Mouse (Mus musculus) embryonic facial prominence, embryonic 10.5 days (tissue): ENCODE measurements around the gene Baiap2. TPM values are rescaled to one million over a fixed set of nuclear protein-coding genes. Genes with fewer than 3 reads are reported as not detected.

Experiments used
- DNase-seq: peaks from one replicate; pipeline ENCODE4 v3.0.0-alpha.2; 2017; ENCODE audit warnings: low spot score
- H3K27ac ChIP-seq: fragments of 300-500 bp; sonication (generic); replicated peaks from 2 replicates; pipeline ENCODE4 v1.5.1; 2016; ENCODE audit warnings: mild to moderate bottlenecking
- H3K27me3 ChIP-seq: fragments of 300-500 bp; sonication (generic); replicated peaks from 2 replicates; pipeline ENCODE4 v1.6.1; 2016; ENCODE audit warnings: low read depth, mild to moderate bottlenecking; ENCODE audit not compliant: poor library complexity, severe bottlenecking
- H3K36me3 ChIP-seq: fragments of 300-500 bp; sonication (generic); replicated peaks from 2 replicates; pipeline ENCODE4 v1.6.1; 2016; ENCODE audit warnings: mild to moderate bottlenecking, moderate library complexity
- H3K4me1 ChIP-seq: fragments of 300-500 bp; sonication (generic); 2 replicates; pipeline ENCODE4 v1.6.1; 2016
- H3K4me3 ChIP-seq: fragments of 300-500 bp; sonication (generic); 2 replicates; pipeline ENCODE4 v1.5.1; 2016; ENCODE audit warnings: mild to moderate bottlenecking, moderate library complexity
- H3K9me3 ChIP-seq: fragments of 300-500 bp; sonication (generic); 2 replicates; pipeline ENCODE4 v1.6.1; 2016; ENCODE audit warnings: mild to moderate bottlenecking
- WGBS: fragments of 180-500 bp; shearing (Covaris S2); methylation state at CpG from one replicate; pipeline ENCODE4 v1.1.7; 2016; 5-methylcytosine and 5-hydroxymethylcytosine counted together
- polyA plus RNA-seq: library from polyadenylated mRNA; unstranded; fragments of >200 nt; fragmentation: Nextera tagmentation; extraction: Ambion mirVana; gene quantifications from 2 replicates; pipeline ENCODE4 v1.2.1, GENCODE M21; 2016

Baiap2 gene
- polyA plus RNA-seq, 1 experiment from 2014 or later, result 11.0 TPM

GRCm38 (mm10) chr11:119967892-119968291, 25.3 kb downstream of the Baiap2 start:
- Histone ChIP-seq H3K4me3 (no peak overlapping the region), H3K9me3 (no peaks in the 10 kb centered on the region), H3K27ac (no peak overlapping the region), H3K27me3 (no peaks in the 10 kb centered on the region), H3K4me1 (peaks cover 44% of the 10 kb centered on the region), H3K36me3 (no peaks in the 10 kb centered on the region; the same call in 1 of the 2 replicates)
- no peak for DNase-seq
- 80% methylated on average over 2 of the region's 2 CpGs for WGBS

GRCm38 (mm10) chr11:119970021-119970851, 27.7 kb downstream of the Baiap2 start:
- Histone ChIP-seq H3K27ac (peak overlapping the region; percentile 1; the same call in 1 of the 2 replicates), H3K4me1 (peaks cover 34% of the 10 kb centered on the region), H3K9me3 (no peaks in the 10 kb centered on the region), H3K36me3 (peaks cover 11% of the 10 kb centered on the region), H3K27me3 (no peaks in the 10 kb centered on the region), H3K4me3 (no peak overlapping the region)
- no peak for DNase-seq
- 70% methylated on average over 12 of the region's 12 CpGs for WGBS

GRCm38 (mm10) chr11:119973789-119974188, 31.2 kb downstream of the Baiap2 start:
- Histone ChIP-seq H3K27ac (no peak overlapping the region), H3K4me3 (no peak overlapping the region), H3K36me3 (peaks cover 11% of the 10 kb centered on the region), H3K9me3 (no peaks in the 10 kb centered on the region), H3K4me1 (peaks cover 21% of the 10 kb centered on the region), H3K27me3 (no peaks in the 10 kb centered on the region)
- 85% methylated on average over 4 of the region's 4 CpGs for WGBS
- DNase-seq, result no peak

GRCm38 (mm10) chr11:119975739-119976501, 33.4 kb downstream of the Baiap2 start:
- H3K4me1 ChIP-seq, result 0 out of 2 replicates have a peak, but pooled peaks cover 6% of the 10 kb centered on the region
- no peaks in the 10 kb centered on the region for H3K27me3 ChIP-seq
- H3K4me3 ChIP-seq, result no peak overlapping the region
- no peak for DNase-seq
- H3K9me3 ChIP-seq, result no peaks in the 10 kb centered on the region
- peaks cover 11% of the 10 kb centered on the region for H3K36me3 ChIP-seq
- 81% methylated on average over 8 of the region's 8 CpGs for WGBS
- H3K27ac ChIP-seq, result no peak overlapping the region

- H3K4me1 ChIP-seq, result peaks cover 12% of the 10 kb centered on the region; the same call in 1 of the 2 replicates
- H3K36me3 ChIP-seq, result peaks cover 32% of the 10 kb centered on the region
- no peaks in the 10 kb centered on the region for H3K27me3 ChIP-seq
- no peak for DNase-seq
- no peaks in the 10 kb centered on the region for H3K9me3 ChIP-seq
- WGBS, result 95% methylated on average over 4 of the region's 4 CpGs
- no peak overlapping the region for H3K4me3 ChIP-seq
- no peak overlapping the region for H3K27ac ChIP-seq
Observed at GRCm38 (mm10) chr11:119978701-119979100, 36.1 kb downstream of the Baiap2 start.

GRCm38 (mm10) chr11:119979596-119980385, 37.2 kb downstream of the Baiap2 start:
- Histone ChIP-seq H3K4me1 (peaks cover 12% of the 10 kb centered on the region; the same call in 1 of the 2 replicates), H3K9me3 (no peaks in the 10 kb centered on the region), H3K27ac (no peak overlapping the region), H3K4me3 (no peak overlapping the region), H3K27me3 (no peaks in the 10 kb centered on the region), H3K36me3 (peaks cover 29% of the 10 kb centered on the region)
- 83% methylated on average over 10 of the region's 10 CpGs for WGBS
- no peak for DNase-seq

- Histone ChIP-seq H3K27ac (0 out of 2 replicates have a peak overlapping the region, but pooled peaks have one; percentile 5), H3K36me3 (peaks cover 41% of the 10 kb centered on the region), H3K9me3 (no peaks in the 10 kb centered on the region), H3K4me3 (no peak overlapping the region), H3K4me1 (peaks cover 12% of the 10 kb centered on the region; the same call in 1 of the 2 replicates), H3K27me3 (no peaks in the 10 kb centered on the region)
- no peak for DNase-seq
- 78% methylated on average over 3 of the region's 3 CpGs for WGBS
Observed at GRCm38 (mm10) chr11:119981769-119982168, 39.2 kb downstream of the Baiap2 start.

- Histone ChIP-seq H3K4me3 (no peak overlapping the region), H3K9me3 (no peaks in the 10 kb centered on the region), H3K27ac (0 out of 2 replicates have a peak overlapping the region, but pooled peaks have one; percentile 5), H3K36me3 (peaks cover 41% of the 10 kb centered on the region), H3K4me1 (peaks cover 12% of the 10 kb centered on the region; the same call in 1 of the 2 replicates), H3K27me3 (no peaks in the 10 kb centered on the region)
- no peak for DNase-seq
- WGBS, result 90% methylated on average over 3 of the region's 3 CpGs
Observed at GRCm38 (mm10) chr11:119982236-119982635, 39.7 kb downstream of the Baiap2 start.

- WGBS, result 88% methylated on average over 2 of the region's 2 CpGs
Observed at GRCm38 (mm10) chr11:119983151-119983550, 40.6 kb downstream of the Baiap2 start.

GRCm38 (mm10) chr11:119986751-119987425, 44.3 kb downstream of the Baiap2 start:
- Histone ChIP-seq H3K36me3 (peaks cover 33% of the 10 kb centered on the region), H3K27ac (no peak overlapping the region), H3K9me3 (no peaks in the 10 kb centered on the region), H3K4me3 (no peak overlapping the region), H3K4me1 (peaks cover 50% of the 10 kb centered on the region), H3K27me3 (no peaks in the 10 kb centered on the region)
- no peak for DNase-seq
- 81% methylated on average over 9 of the region's 9 CpGs for WGBS

More at GRCm38 (mm10) chr11:119983151-119983550, 40.6 kb downstream of the Baiap2 start:
- H3K36me3 ChIP-seq, result peaks cover 41% of the 10 kb centered on the region
- H3K4me3 ChIP-seq, result no peak overlapping the region
- H3K27me3 ChIP-seq, result no peaks in the 10 kb centered on the region
- H3K4me1 ChIP-seq, result peaks cover 19% of the 10 kb centered on the region
- no peak for DNase-seq
- no peaks in the 10 kb centered on the region for H3K9me3 ChIP-seq
- no peak overlapping the region for H3K27ac ChIP-seq

GRCm38 (mm10) chr11:119987876-119988275, 45.3 kb downstream of the Baiap2 start:
- no peaks in the 10 kb centered on the region for H3K27me3 ChIP-seq
- no peaks in the 10 kb centered on the region for H3K9me3 ChIP-seq
- H3K4me3 ChIP-seq, result no peak overlapping the region
- peaks cover 46% of the 10 kb centered on the region for H3K4me1 ChIP-seq
- H3K27ac ChIP-seq, result 0 out of 2 replicates have a peak overlapping the region, but pooled peaks have one; percentile 35
- peaks cover 23% of the 10 kb centered on the region for H3K36me3 ChIP-seq
- 88% methylated on average over 7 of the region's 7 CpGs for WGBS
- DNase-seq, result no peak
